Mouse (Mus musculus): ENCODE data around the gene Psg16. TPM values are rescaled to one million over a fixed set of nuclear protein-coding genes. Genes with fewer than 3 reads are reported as not detected.

Gene Psg16
- polyA plus RNA-seq, 1 experiment from 2014 or later = 0.11 TPM

- no peak for ATAC-seq (ENCODE audit: insufficient number of reproducible peaks, low FRiP score, low TSS enrichment, low read depth)
- H3K4me1 ChIP-seq = peaks cover 63% of the 10 kb centered on the region
- WGBS = 28% methylated on average over 14 of the region's 14 CpGs
Measured at GRCm38 (mm10) chr7:17056601-17057523, 17.0 kb upstream of the Psg16 start.

GRCm38 (mm10) chr7:17058071-17058689 is 15.7 kb upstream of the Psg16 start:
- peak; percentile 83 for ATAC-seq (ENCODE audit: insufficient number of reproducible peaks, low FRiP score, low TSS enrichment, low read depth)
- WGBS = 3% methylated on average over 16 of the region's 16 CpGs

More at GRCm38 (mm10) chr7:17056601-17057523, 17.0 kb upstream of the Psg16 start:
- H3K9me3 ChIP-seq (replicated peaks) = no peaks in the 10 kb centered on the region
- peaks cover 22% of the 10 kb centered on the region for H3K36me3 ChIP-seq
- H3K4me3 ChIP-seq (replicated peaks) = peak overlapping the region; percentile 51
- peak overlapping the region; percentile 97 for H3K27ac ChIP-seq (replicated peaks)
- H3K4me2 ChIP-seq (replicated peaks) = peak overlapping the region; percentile 82
- H3K9ac ChIP-seq = peak overlapping the region; percentile 33
- H3K27me3 ChIP-seq = no peaks in the 10 kb centered on the region

GRCm38 (mm10) chr7:17058816-17059462 is 14.9 kb upstream of the Psg16 start:
- 36% methylated on average over 8 of the region's 8 CpGs for WGBS
- H3K36me3 ChIP-seq = peaks cover 11% of the 10 kb centered on the region
- peak overlapping the region; percentile 97 for H3K27ac ChIP-seq (replicated peaks)
- no peak for ATAC-seq (ENCODE audit: insufficient number of reproducible peaks, low FRiP score, low TSS enrichment, low read depth)
- H3K27me3 ChIP-seq = no peaks in the 10 kb centered on the region
- H3K4me2 ChIP-seq (replicated peaks) = peak overlapping the region; percentile 69
- H3K9me3 ChIP-seq (replicated peaks) = no peaks in the 10 kb centered on the region
- H3K4me3 ChIP-seq (replicated peaks) = peak overlapping the region; percentile 66
- no peak overlapping the region for H3K9ac ChIP-seq
- H3K4me1 ChIP-seq = peaks cover 70% of the 10 kb centered on the region

More at GRCm38 (mm10) chr7:17058071-17058689, 15.7 kb upstream of the Psg16 start:
- Histone ChIP-seq H3K4me1 (peaks cover 69% of the 10 kb centered on the region), H3K9ac (no peak overlapping the region), H3K36me3 (peaks cover 18% of the 10 kb centered on the region), H3K4me2 (replicated peaks) (peak overlapping the region; percentile 69), H3K9me3 (replicated peaks) (no peaks in the 10 kb centered on the region), H3K4me3 (replicated peaks) (peak overlapping the region; percentile 18), H3K27me3 (no peaks in the 10 kb centered on the region), H3K27ac (replicated peaks) (peak overlapping the region; percentile 97)

DNA sequence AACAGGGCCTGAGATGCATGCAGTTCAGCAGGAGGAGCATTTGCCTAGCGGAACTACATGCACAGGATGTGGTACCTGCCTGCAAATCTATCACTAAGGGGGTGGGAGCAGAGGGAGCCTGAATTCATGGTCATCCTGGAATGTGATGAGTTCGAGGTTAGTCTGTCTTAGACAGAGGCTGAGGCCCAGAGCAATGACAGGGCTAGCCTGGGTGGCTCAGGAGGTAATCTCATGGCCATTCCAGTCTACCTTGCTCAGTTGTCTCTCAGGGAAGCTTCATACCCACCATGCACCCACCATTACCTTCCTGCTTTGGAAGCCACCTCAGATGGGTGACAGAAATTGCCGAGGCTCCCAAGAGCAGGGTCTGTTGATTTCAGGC is 14.4 kb upstream of the Psg16 start:
- Histone ChIP-seq H3K9ac (no peak overlapping the region), H3K9me3 (replicated peaks) (no peaks in the 10 kb centered on the region), H3K27ac (replicated peaks) (peak overlapping the region; percentile 97), H3K27me3 (no peaks in the 10 kb centered on the region), H3K4me1 (peaks cover 70% of the 10 kb centered on the region), H3K36me3 (peaks cover 5% of the 10 kb centered on the region), H3K4me3 (replicated peaks) (peak overlapping the region; percentile 66), H3K4me2 (replicated peaks) (peak overlapping the region; percentile 69)
- WGBS = 71% methylated on average over 3 of the region's 3 CpGs
- no peak for ATAC-seq (ENCODE audit: insufficient number of reproducible peaks, low FRiP score, low TSS enrichment, low read depth)

- 20% methylated on average over 9 of the region's 9 CpGs for WGBS
- H3K27ac ChIP-seq (replicated peaks) = peak overlapping the region; percentile 97
- peak overlapping the region; percentile 66 for H3K4me3 ChIP-seq (replicated peaks)
- peaks cover 70% of the 10 kb centered on the region for H3K4me1 ChIP-seq
- ATAC-seq (ENCODE audit: insufficient number of reproducible peaks, low FRiP score, low TSS enrichment, low read depth) = peak; percentile 50; the same call in 1 of the 2 replicates
- H3K36me3 ChIP-seq = no peaks in the 10 kb centered on the region
- no peaks in the 10 kb centered on the region for H3K9me3 ChIP-seq (replicated peaks)
- H3K4me2 ChIP-seq (replicated peaks) = peak overlapping the region; percentile 69
- H3K27me3 ChIP-seq = no peaks in the 10 kb centered on the region
- H3K9ac ChIP-seq = peak overlapping the region; percentile 26; the same call in 1 of the 2 replicates
Measured at GRCm38 (mm10) chr7:17060031-17060781, 13.6 kb upstream of the Psg16 start.

GRCm38 (mm10) chr7:17060782-17061605 is 12.8 kb upstream of the Psg16 start:
- Histone ChIP-seq H3K4me3 (replicated peaks) (peak overlapping the region; percentile 66), H3K4me1 (peaks cover 64% of the 10 kb centered on the region), H3K27me3 (no peaks in the 10 kb centered on the region), H3K4me2 (replicated peaks) (peak overlapping the region; percentile 69), H3K36me3 (no peaks in the 10 kb centered on the region), H3K27ac (replicated peaks) (peak overlapping the region; percentile 97), H3K9ac (peak overlapping the region; percentile 45; the same call in 1 of the 2 replicates), H3K9me3 (replicated peaks) (no peaks in the 10 kb centered on the region)
- WGBS = 58% methylated on average over 21 of the region's 22 CpGs
- ATAC-seq (ENCODE audit: insufficient number of reproducible peaks, low FRiP score, low TSS enrichment, low read depth) = no peak

GRCm38 (mm10) chr7:17062389-17062788 is 11.5 kb upstream of the Psg16 start, which contains the start of gene Hif3a:
Gene Hif3a (minus strand): TSS chr7:17062427.
- peak within 1 kb of the TSS; percentile 97 for H3K27ac ChIP-seq (replicated peaks)
- H3K9me3 ChIP-seq (replicated peaks) = no peaks in the 10 kb centered on the region
- ATAC-seq (ENCODE audit: insufficient number of reproducible peaks, low FRiP score, low TSS enrichment, low read depth) = peak; percentile 84
- peak within 1 kb of the TSS; percentile 69 for H3K4me2 ChIP-seq (replicated peaks)
- H3K4me3 ChIP-seq (replicated peaks) = peak within 1 kb of the TSS; percentile 66
- peak within 1 kb of the TSS; percentile 45 for H3K9ac ChIP-seq
- H3K36me3 ChIP-seq = no peaks in the 10 kb centered on the region
- peaks cover 50% of the 10 kb centered on the region for H3K4me1 ChIP-seq
- WGBS = under 1% methylated on average over 15 of the region's 15 CpGs
- H3K27me3 ChIP-seq = no peaks in the 10 kb centered on the region

- Histone ChIP-seq H3K9ac (peak overlapping the region; percentile 16; the same call in 1 of the 2 replicates), H3K4me3 (replicated peaks) (peak overlapping the region; percentile 66), H3K9me3 (replicated peaks) (no peaks in the 10 kb centered on the region), H3K4me1 (peaks cover 46% of the 10 kb centered on the region), H3K4me2 (replicated peaks) (peak overlapping the region; percentile 69), H3K27me3 (no peaks in the 10 kb centered on the region), H3K36me3 (no peaks in the 10 kb centered on the region), H3K27ac (replicated peaks) (peak overlapping the region; percentile 97)
- WGBS = 16% methylated on average over 11 of the region's 11 CpGs
- no peak for ATAC-seq (ENCODE audit: insufficient number of reproducible peaks, low FRiP score, low TSS enrichment, low read depth)
Measured at GRCm38 (mm10) chr7:17062845-17063244, 11.0 kb upstream of the Psg16 start.

- Histone ChIP-seq H3K27me3 (no peaks in the 10 kb centered on the region), H3K4me2 (replicated peaks) (no peak overlapping the region), H3K9me3 (replicated peaks) (no peaks in the 10 kb centered on the region), H3K4me3 (replicated peaks) (no peak overlapping the region), H3K27ac (replicated peaks) (no peak overlapping the region), H3K9ac (no peak overlapping the region), H3K36me3 (no peaks in the 10 kb centered on the region), H3K4me1 (peaks cover 18% of the 10 kb centered on the region)
- 85% methylated on average over 9 of the region's 9 CpGs for WGBS
- ATAC-seq (ENCODE audit: insufficient number of reproducible peaks, low FRiP score, low TSS enrichment, low read depth) = no peak
Measured at GRCm38 (mm10) chr7:17065620-17066019, 8.2 kb upstream of the Psg16 start.

- no peak overlapping the region for H3K9ac ChIP-seq
- no peak overlapping the region for H3K4me2 ChIP-seq (replicated peaks)
- 0% methylated on average over 2 of the region's 2 CpGs for WGBS
- peaks cover 10% of the 10 kb centered on the region for H3K4me1 ChIP-seq
- H3K4me3 ChIP-seq (replicated peaks) = no peak overlapping the region
- no peaks in the 10 kb centered on the region for H3K36me3 ChIP-seq
- no peak for ATAC-seq (ENCODE audit: insufficient number of reproducible peaks, low FRiP score, low TSS enrichment, low read depth)
- H3K27ac ChIP-seq (replicated peaks) = no peak overlapping the region
- H3K27me3 ChIP-seq = no peaks in the 10 kb centered on the region
- H3K9me3 ChIP-seq (replicated peaks) = no peaks in the 10 kb centered on the region
Measured at GRCm38 (mm10) chr7:17066412-17066811, 7.4 kb upstream of the Psg16 start.

Measured in embryonic facial prominence, embryonic 15.5 days (tissue).